Mouse (Mus musculus) MEL (cell line): ENCODE measurements at regions not wholly inside any gene's neighbourhood (a gene's known extent, or its start where the extent isn't known, plus 50 kb on each side); places are given as distances from the start of the nearest gene placed in this dataset.

Experiments used
- DNase-seq: peaks from one replicate; pipeline ENCODE4 v3.0.0; 2011; ENCODE audit warnings: low read depth, low spot score
- H3K27ac ChIP-seq: 2 replicates; pipeline ENCODE4 v1.5.1; 2012; ENCODE audit warnings: low read depth, mild to moderate bottlenecking, control low read depth, low read length, moderate library complexity; ENCODE audit not compliant: control insufficient read depth
- H3K27me3 ChIP-seq, 2 experiments: fragments of 150-350 bp in 1 of 2; sonication (generic) in 1 of 2; 2 replicates each; pipeline ENCODE4 v1.6.1; 2012; ENCODE audit warnings: low read length in 2 of 2, mild to moderate bottlenecking in 2 of 2, improper control_type of control experiment in 1 of 2, moderate library complexity in 1 of 2; ENCODE audit not compliant: insufficient read depth in 2 of 2, control insufficient read depth in 1 of 2
- H3K36me3 ChIP-seq, 2 experiments: 2 replicates each; pipeline ENCODE4 v1.6.1; 2012 to 2014; ENCODE audit warnings: low read length in 2 of 2, improper control_type of control experiment in 1 of 2, inconsistent platforms in 1 of 2, mild to moderate bottlenecking in 1 of 2; ENCODE audit not compliant: insufficient read depth in 2 of 2, control insufficient read depth in 1 of 2
- H3K4me1 ChIP-seq, 2 experiments: fragments of 150-350 bp in 1 of 2; sonication (generic) in 1 of 2; 2 replicates each; pipeline ENCODE4 v1.6.1; 2012; ENCODE audit warnings: low read length in 2 of 2, improper control_type of control experiment in 1 of 2, mild to moderate bottlenecking in 1 of 2; ENCODE audit not compliant: insufficient read depth in 2 of 2, control insufficient read depth in 1 of 2
- H3K4me3 ChIP-seq, 2 experiments: fragments of 150-350 bp in 1 of 2; sonication (generic) in 1 of 2; 2 replicates each; pipeline ENCODE4 v1.5.1; 2012; ENCODE audit warnings: low read depth in 2 of 2, low read length in 2 of 2, mild to moderate bottlenecking in 2 of 2, moderate library complexity in 2 of 2, control low read depth in 1 of 2, improper control_type of control experiment in 1 of 2; ENCODE audit not compliant: control insufficient read depth in 1 of 2, insufficient read depth in 1 of 2
- H3K79me2 ChIP-seq: 2 replicates; pipeline ENCODE4 v1.6.1; 2012; ENCODE audit warnings: mild to moderate bottlenecking, low read length, moderate library complexity; ENCODE audit not compliant: control insufficient read depth, poor library complexity, insufficient read depth
- H3K9ac ChIP-seq: 2 replicates; pipeline ENCODE4 v1.6.1; 2012; ENCODE audit warnings: low read depth, mild to moderate bottlenecking, control low read depth, low read length, moderate library complexity; ENCODE audit not compliant: control insufficient read depth, poor library complexity, severe bottlenecking
- H3K9me3 ChIP-seq: fragments of 150-350 bp; sonication (generic); replicated peaks from 2 replicates; pipeline ENCODE4 v1.6.1; 2012; ENCODE audit warnings: mild to moderate bottlenecking, low read length, improper control_type of control experiment, moderate library complexity; ENCODE audit not compliant: insufficient read depth
- BHLHE40 ChIP-seq: IDR thresholded peaks from 2 replicates; pipeline ENCODE4 v1.6.1; 2012; ENCODE audit warnings: low read depth, mild to moderate bottlenecking, inconsistent platforms, low read length, improper control_type of control experiment, borderline replicate concordance
- CHD1 ChIP-seq: IDR thresholded peaks from 2 replicates; pipeline ENCODE4 v1.6.1; 2012; ENCODE audit warnings: low read depth, mild to moderate bottlenecking, inconsistent platforms, low read length, improper control_type of control experiment
- CHD2 ChIP-seq: IDR thresholded peaks from 2 replicates; pipeline ENCODE4 v1.6.1; 2011; ENCODE audit warnings: low read length, improper control_type of control experiment
- CTCF ChIP-seq, 3 experiments: IDR thresholded peaks in 2 of 3; conservative IDR thresholded peaks in 1 of 3; 2 replicates each; pipeline ENCODE4 v1.5.1; 2011 to 2012; ENCODE audit warnings: low read length in 3 of 3, low read depth in 2 of 3, mild to moderate bottlenecking in 2 of 3, improper control_type of control experiment in 1 of 3, inconsistent platforms in 1 of 3, mixed read lengths in 1 of 3, moderate library complexity in 1 of 3; ENCODE audit not compliant: control insufficient read depth in 1 of 3, insufficient read depth in 1 of 3, poor library complexity in 1 of 3, severe bottlenecking in 1 of 3
- E2F4 ChIP-seq: IDR thresholded peaks from 2 replicates; pipeline ENCODE4 v1.6.1; 2011; ENCODE audit warnings: low read depth, low read length, improper control_type of control experiment, borderline replicate concordance
- ELF1 ChIP-seq: IDR thresholded peaks from 2 replicates; pipeline ENCODE4 v1.6.1; 2014; ENCODE audit warnings: low read depth, mild to moderate bottlenecking, inconsistent platforms, low read length, improper control_type of control experiment, moderate library complexity
- EP300 ChIP-seq, 2 experiments: IDR thresholded peaks; 2 replicates each; pipeline ENCODE4 v1.6.1; 2011; ENCODE audit warnings: improper control_type of control experiment in 2 of 2, low read length in 2 of 2, low read depth in 1 of 2, mild to moderate bottlenecking in 1 of 2
- GATA1 ChIP-seq: IDR thresholded peaks from 2 replicates; pipeline ENCODE4 v1.6.1; 2011; ENCODE audit warnings: low read depth, low read length, improper control_type of control experiment
- HCFC1 ChIP-seq: IDR thresholded peaks from 2 replicates; pipeline ENCODE4 v1.6.1; 2012; ENCODE audit warnings: low read depth, mild to moderate bottlenecking, inconsistent platforms, low read length, improper control_type of control experiment, moderate library complexity
- JUND ChIP-seq: IDR thresholded peaks from 2 replicates; pipeline ENCODE4 v1.6.1; 2011; ENCODE audit warnings: low read depth, mild to moderate bottlenecking, improper control_type of control experiment, low read length
- KAT2A ChIP-seq: conservative IDR thresholded peaks from 2 replicates; pipeline ENCODE4 v1.6.1; 2012; ENCODE audit warnings: low read depth, low read length, improper control_type of control experiment, inconsistent platforms
- MXI1 ChIP-seq: IDR thresholded peaks from 2 replicates; pipeline ENCODE4 v1.6.1; 2011; ENCODE audit warnings: mild to moderate bottlenecking, low read depth, low read length, improper control_type of control experiment
- MYB ChIP-seq: IDR thresholded peaks from 2 replicates; pipeline ENCODE4 v1.6.1; 2011; ENCODE audit warnings: mild to moderate bottlenecking, low read depth, low read length, improper control_type of control experiment
- MYC ChIP-seq: IDR thresholded peaks from 2 replicates; pipeline ENCODE4 v1.6.1; 2011; ENCODE audit warnings: low read depth, mild to moderate bottlenecking, low read length, improper control_type of control experiment, moderate library complexity
- NRF1 ChIP-seq: IDR thresholded peaks from 2 replicates; pipeline ENCODE4 v1.6.1; 2014; ENCODE audit warnings: low read depth, mild to moderate bottlenecking, inconsistent platforms, low read length, improper control_type of control experiment, moderate library complexity; ENCODE audit not compliant: poor library complexity, insufficient read depth, severe bottlenecking
- POLR2A ChIP-seq, 2 experiments: IDR thresholded peaks; 2 replicates each; pipeline ENCODE4 v1.6.1; 2011 to 2012; ENCODE audit warnings: low read length in 2 of 2, mild to moderate bottlenecking in 2 of 2, control low read depth in 1 of 2, improper control_type of control experiment in 1 of 2, low read depth in 1 of 2, moderate library complexity in 1 of 2; ENCODE audit not compliant: control insufficient read depth in 1 of 2, insufficient read depth in 1 of 2, poor library complexity in 1 of 2
- POLR2AphosphoS2 ChIP-seq: IDR thresholded peaks from 2 replicates; pipeline ENCODE4 v1.6.1; 2011; ENCODE audit warnings: low read length, improper control_type of control experiment
- RAD21 ChIP-seq: IDR thresholded peaks from 2 replicates; pipeline ENCODE4 v1.6.1; 2011; ENCODE audit warnings: mild to moderate bottlenecking, low read depth, low read length, improper control_type of control experiment
- SIN3A ChIP-seq: IDR thresholded peaks from 2 replicates; pipeline ENCODE4 v1.6.1; 2012; ENCODE audit warnings: low read length, improper control_type of control experiment, inconsistent platforms
- TAL1 ChIP-seq: IDR thresholded peaks from 2 replicates; pipeline ENCODE4 v1.6.1; 2012; ENCODE audit warnings: mild to moderate bottlenecking, inconsistent platforms, low read length, moderate library complexity, mixed read lengths
- TBP ChIP-seq: IDR thresholded peaks from 2 replicates; pipeline ENCODE4 v1.8.0; 2011; ENCODE audit warnings: low read depth, low read length, improper control_type of control experiment
- TCF12 ChIP-seq: IDR thresholded peaks from 2 replicates; pipeline ENCODE4 v1.6.1; 2014; ENCODE audit warnings: low read depth, mild to moderate bottlenecking, inconsistent platforms, low read length, improper control_type of control experiment, moderate library complexity
- USF2 ChIP-seq, 2 experiments: IDR thresholded peaks; 2 replicates each; pipeline ENCODE4 v1.6.1; 2011 to 2012; ENCODE audit warnings: improper control_type of control experiment in 2 of 2, low read length in 2 of 2, borderline replicate concordance in 1 of 2, inconsistent platforms in 1 of 2, low read depth in 1 of 2, mild to moderate bottlenecking in 1 of 2; ENCODE audit not compliant: insufficient read depth in 1 of 2
- ZC3H11A ChIP-seq: IDR thresholded peaks from 2 replicates; pipeline ENCODE4 v1.6.1; 2012; ENCODE audit warnings: low read depth, mild to moderate bottlenecking, inconsistent platforms, low read length, improper control_type of control experiment
- ZMIZ1 ChIP-seq: IDR thresholded peaks from 2 replicates; pipeline ENCODE4 v1.6.1; 2012; ENCODE audit warnings: low read depth, mild to moderate bottlenecking, inconsistent platforms, low read length, improper control_type of control experiment, moderate library complexity

GRCm38 (mm10) chr14:76964046-76964445, 72.5 kb upstream of the Ccdc122 start:
- Histone ChIP-seq H3K9me3 (no peaks in the 10 kb centered on the region), H3K27ac (no peak overlapping the region), H3K4me1 (no peaks in the 10 kb centered on the region), H3K36me3 (no peaks in the 10 kb centered on the region), H3K79me2 (no peaks in the 10 kb centered on the region), H3K9ac (no peak overlapping the region), H3K4me3 (no peak overlapping the region), H3K27me3 (no peaks in the 10 kb centered on the region)
- DNase-seq, result no peak
- TF ChIP-seq BHLHE40, result no peak
- TF ChIP-seq GATA1, result no peak
- no peak for TF ChIP-seq TBP
- TF ChIP-seq EP300 (IDR thresholded peaks at IDR 0.05; ENCODE audit: low read depth in 1 of 2, low read length in 2 of 2), result no peak
- no peak for TF ChIP-seq ZC3H11A
- TF ChIP-seq ELF1, result no peak
- no peak for TF ChIP-seq POLR2AphosphoS2
- TF ChIP-seq HCFC1, result no peak
- TF ChIP-seq POLR2A (IDR thresholded peaks at IDR 0.05; ENCODE audit: control insufficient read depth in 1 of 2, insufficient read depth in 1 of 2, low read depth in 1 of 2, low read length in 2 of 2, poor library complexity in 1 of 2), result no peak
- no peak for TF ChIP-seq CHD2
- no peak for TF ChIP-seq MXI1

- H3K4me1 ChIP-seq, result no peaks in the 10 kb centered on the region
- no peak overlapping the region for H3K4me3 ChIP-seq
- H3K36me3 ChIP-seq, result no peaks in the 10 kb centered on the region
- no peak overlapping the region for H3K9ac ChIP-seq
- no peaks in the 10 kb centered on the region for H3K79me2 ChIP-seq
- no peaks in the 10 kb centered on the region for H3K27me3 ChIP-seq
- TF ChIP-seq EP300 (IDR thresholded peaks at IDR 0.05; ENCODE audit: low read depth in 1 of 2, low read length in 2 of 2), result no peak
- no peak for TF ChIP-seq ZMIZ1
- TF ChIP-seq NRF1, result no peak
- no peak for TF ChIP-seq ZC3H11A
- no peak for TF ChIP-seq CHD1
- TF ChIP-seq SIN3A, result no peak
- TF ChIP-seq TAL1, result no peak
- TF ChIP-seq KAT2A, result no peak
- no peak for TF ChIP-seq CTCF (IDR thresholded peaks at IDR 0.05 in 2 of 3, conservative IDR thresholded peaks at IDR 0.05 in 1 of 3; ENCODE audit: control insufficient read depth in 1 of 3, insufficient read depth in 1 of 3, low read depth in 2 of 3, low read length in 3 of 3, poor library complexity in 1 of 3, severe bottlenecking in 1 of 3)
- TF ChIP-seq MYB, result no peak
- no peak for TF ChIP-seq POLR2AphosphoS2
- no peak for TF ChIP-seq JUND
- no peak for TF ChIP-seq MYC
- no peak for TF ChIP-seq TCF12
- no peak for TF ChIP-seq RAD21
- TF ChIP-seq E2F4, result no peak
- no peak for TF ChIP-seq USF2 (IDR thresholded peaks at IDR 0.05; ENCODE audit: borderline replicate concordance in 1 of 2, insufficient read depth in 1 of 2, low read depth in 1 of 2, low read length in 2 of 2)
- TF ChIP-seq, all 39 proteins: peak for 0
- no peaks in the 10 kb centered on the region for H3K9me3 ChIP-seq
- DNase-seq, result no peak
- H3K27ac ChIP-seq, result no peak overlapping the region
Observed at GRCm38 (mm10) chr14:76958875-76959274, 77.7 kb upstream of the Ccdc122 start.
